Mouse (Mus musculus): ENCODE measurements around the gene Gdf1. TPM values are rescaled to one million over a fixed set of nuclear protein-coding genes. Genes with fewer than 3 reads are reported as not detected.

Gene Gdf1
- polyA plus RNA-seq, 1 experiment from 2014 or later, result 0.53 TPM

GRCm38 (mm10) chr8:70360769-70361168 lies 31.2 kb downstream of the Gdf1 start:
- Histone ChIP-seq H3K4me2 (replicated peaks; ENCODE audit: low read depth) (no peak overlapping the region), H3K4me1 (replicated peaks; ENCODE audit: control insufficient read depth, insufficient read depth) (no peaks in the 10 kb centered on the region), H3K27ac (replicated peaks) (no peak overlapping the region), H3K9me3 (ENCODE audit: control insufficient read depth, low read length) (no peaks in the 10 kb centered on the region), H3K9ac (ENCODE audit: low read length) (no peak overlapping the region), H3K4me3 (ENCODE audit: low read depth, low read length) (no peak overlapping the region), H3K27me3 (ENCODE audit: control insufficient read depth, insufficient read depth, low read length) (no peaks in the 10 kb centered on the region), H3K36me3 (ENCODE audit: control insufficient read depth, insufficient read depth, low read length) (no peaks in the 10 kb centered on the region)
- TF ChIP-seq EP300 (optimal IDR thresholded peaks at IDR 0.05), result no peak
- TF ChIP-seq CTCF (IDR thresholded peaks at IDR 0.05; ENCODE audit: low read depth), result peak; percentile 66
- 49% methylated on average over 4 of the region's 4 CpGs for WGBS
- peak; percentile 44 for DNase-seq (ENCODE audit: low spot score)
- ATAC-seq (ENCODE audit: low FRiP score, low TSS enrichment), result no peak

GRCm38 (mm10) chr8:70361484-70362032 lies 31.9 kb downstream of the Gdf1 start:
- H3K27ac ChIP-seq (replicated peaks), result no peak overlapping the region
- no peak overlapping the region for H3K4me3 ChIP-seq (ENCODE audit: low read depth, low read length)
- H3K27me3 ChIP-seq (ENCODE audit: control insufficient read depth, insufficient read depth, low read length), result no peaks in the 10 kb centered on the region
- H3K4me1 ChIP-seq (replicated peaks; ENCODE audit: control insufficient read depth, insufficient read depth), result no peaks in the 10 kb centered on the region
- H3K4me2 ChIP-seq (replicated peaks; ENCODE audit: low read depth), result no peak overlapping the region
- DNase-seq (ENCODE audit: low spot score), result no peak
- no peak for ATAC-seq (ENCODE audit: low FRiP score, low TSS enrichment)
- TF ChIP-seq EP300 (optimal IDR thresholded peaks at IDR 0.05) (no peak), CTCF (IDR thresholded peaks at IDR 0.05; ENCODE audit: low read depth) (no peak)
- no peaks in the 10 kb centered on the region for H3K36me3 ChIP-seq (ENCODE audit: control insufficient read depth, insufficient read depth, low read length)
- no peak overlapping the region for H3K9ac ChIP-seq (ENCODE audit: low read length)
- WGBS, result 70% methylated on average over 10 of the region's 10 CpGs
- H3K9me3 ChIP-seq (ENCODE audit: control insufficient read depth, low read length), result no peaks in the 10 kb centered on the region

- DNase-seq (ENCODE audit: low spot score), result peak; percentile 43
- no peaks in the 10 kb centered on the region for H3K4me1 ChIP-seq (replicated peaks; ENCODE audit: control insufficient read depth, insufficient read depth)
- no peak overlapping the region for H3K4me3 ChIP-seq (ENCODE audit: low read depth, low read length)
- no peaks in the 10 kb centered on the region for H3K36me3 ChIP-seq (ENCODE audit: control insufficient read depth, insufficient read depth, low read length)
- peak; percentile 40 for ATAC-seq (ENCODE audit: low FRiP score, low TSS enrichment)
- no peak overlapping the region for H3K4me2 ChIP-seq (replicated peaks; ENCODE audit: low read depth)
- H3K9me3 ChIP-seq (ENCODE audit: control insufficient read depth, low read length), result no peaks in the 10 kb centered on the region
- no peak overlapping the region for H3K9ac ChIP-seq (ENCODE audit: low read length)
- TF ChIP-seq CTCF (IDR thresholded peaks at IDR 0.05; ENCODE audit: low read depth) (no peak), EP300 (optimal IDR thresholded peaks at IDR 0.05) (no peak)
- WGBS, result 47% methylated on average over 5 of the region's 5 CpGs
- H3K27ac ChIP-seq (replicated peaks), result no peak overlapping the region
- no peaks in the 10 kb centered on the region for H3K27me3 ChIP-seq (ENCODE audit: control insufficient read depth, insufficient read depth, low read length)
Measured at GRCm38 (mm10) chr8:70364066-70364465, 34.4 kb downstream of the Gdf1 start.

GRCm38 (mm10) chr8:70366588-70366987 lies 37.0 kb downstream of the Gdf1 start:
- no peak for TF ChIP-seq CTCF (IDR thresholded peaks at IDR 0.05; ENCODE audit: low read depth)
- TF ChIP-seq EP300 (optimal IDR thresholded peaks at IDR 0.05), result no peak
- 48% methylated on average over 5 of the region's 5 CpGs for WGBS

GRCm38 (mm10) chr8:70370476-70370875 lies 40.9 kb downstream of the Gdf1 start:
- Histone ChIP-seq H3K9me3 (ENCODE audit: control insufficient read depth, low read length) (no peaks in the 10 kb centered on the region), H3K9ac (ENCODE audit: low read length) (no peak overlapping the region), H3K4me1 (replicated peaks; ENCODE audit: control insufficient read depth, insufficient read depth) (0 out of 2 replicates have a peak, but pooled peaks cover 4% of the 10 kb centered on the region), H3K27me3 (ENCODE audit: control insufficient read depth, insufficient read depth, low read length) (peaks cover 16% of the 10 kb centered on the region; the same call in 1 of the 2 replicates), H3K36me3 (ENCODE audit: control insufficient read depth, insufficient read depth, low read length) (no peaks in the 10 kb centered on the region), H3K4me2 (replicated peaks; ENCODE audit: low read depth) (no peak overlapping the region), H3K4me3 (ENCODE audit: low read depth, low read length) (no peak overlapping the region), H3K27ac (replicated peaks) (no peak overlapping the region)
- no peak for DNase-seq (ENCODE audit: low spot score)
- no peak for ATAC-seq (ENCODE audit: low FRiP score, low TSS enrichment)
- no peak for TF ChIP-seq CTCF (IDR thresholded peaks at IDR 0.05; ENCODE audit: low read depth)
- no peak for TF ChIP-seq EP300 (optimal IDR thresholded peaks at IDR 0.05)
- WGBS, result 90% methylated on average over 7 of the region's 7 CpGs

More at GRCm38 (mm10) chr8:70366588-70366987, 37.0 kb downstream of the Gdf1 start:
- Histone ChIP-seq H3K4me1 (replicated peaks; ENCODE audit: control insufficient read depth, insufficient read depth) (no peaks in the 10 kb centered on the region), H3K4me3 (ENCODE audit: low read depth, low read length) (no peak overlapping the region), H3K9ac (ENCODE audit: low read length) (no peak overlapping the region), H3K9me3 (ENCODE audit: control insufficient read depth, low read length) (no peaks in the 10 kb centered on the region), H3K4me2 (replicated peaks; ENCODE audit: low read depth) (no peak overlapping the region), H3K27me3 (ENCODE audit: control insufficient read depth, insufficient read depth, low read length) (no peaks in the 10 kb centered on the region), H3K27ac (replicated peaks) (no peak overlapping the region), H3K36me3 (ENCODE audit: control insufficient read depth, insufficient read depth, low read length) (no peaks in the 10 kb centered on the region)
- peak; percentile 39 for DNase-seq (ENCODE audit: low spot score)
- peak; percentile 69; the same call in 1 of the 2 replicates for ATAC-seq (ENCODE audit: low FRiP score, low TSS enrichment)

- no peaks in the 10 kb centered on the region for H3K9me3 ChIP-seq (ENCODE audit: control insufficient read depth, low read length)
- H3K9ac ChIP-seq (ENCODE audit: low read length), result no peak overlapping the region
- H3K4me3 ChIP-seq (ENCODE audit: low read depth, low read length), result no peak overlapping the region
- H3K27me3 ChIP-seq (ENCODE audit: control insufficient read depth, insufficient read depth, low read length), result peaks cover 23% of the 10 kb centered on the region
- H3K4me2 ChIP-seq (replicated peaks; ENCODE audit: low read depth), result no peak overlapping the region
- H3K36me3 ChIP-seq (ENCODE audit: control insufficient read depth, insufficient read depth, low read length), result no peaks in the 10 kb centered on the region
- no peak for TF ChIP-seq CTCF (IDR thresholded peaks at IDR 0.05; ENCODE audit: low read depth)
- no peak for TF ChIP-seq EP300 (optimal IDR thresholded peaks at IDR 0.05)
- no peak overlapping the region for H3K27ac ChIP-seq (replicated peaks)
- 0 out of 2 replicates have a peak, but pooled peaks cover 4% of the 10 kb centered on the region for H3K4me1 ChIP-seq (replicated peaks; ENCODE audit: control insufficient read depth, insufficient read depth)
- ATAC-seq (ENCODE audit: low FRiP score, low TSS enrichment), result no peak
- no peak for DNase-seq (ENCODE audit: low spot score)
- 36% methylated on average over 6 of the region's 6 CpGs for WGBS
Measured at GRCm38 (mm10) chr8:70371951-70372350, 42.3 kb downstream of the Gdf1 start.
